Mouse (Mus musculus) liver, embryonic 14.5 days (tissue): ENCODE measurements at regions not wholly inside any gene's neighbourhood (a gene's known extent, or its start where the extent isn't known, plus 50 kb on each side); places are given as distances from the start of the nearest gene placed in this dataset.
A peak's percentile ranks its signal among the peaks of the same experiment; 100 is the strongest.

Experiments used
- CTCF ChIP-seq: IDR thresholded peaks from 2 replicates; pipeline ENCODE4 v1.5.1; 2016; ENCODE audit warnings: antibody characterized with exemption, low read depth, control low read depth
- EP300 ChIP-seq: IDR thresholded peaks from 2 replicates; pipeline ENCODE4 v1.6.1; 2016; ENCODE audit warnings: antibody characterized with exemption, low read depth

- TF ChIP-seq CTCF (peak; percentile 60), EP300 (no peak)
Measured at GRCm38 (mm10) chr10:126337426-126337825, 371.5 kb downstream of the Lrig3 start.
